Mouse (Mus musculus): Measurements from ENCODE around the gene Htatsf1.

Gene Htatsf1

DNA sequence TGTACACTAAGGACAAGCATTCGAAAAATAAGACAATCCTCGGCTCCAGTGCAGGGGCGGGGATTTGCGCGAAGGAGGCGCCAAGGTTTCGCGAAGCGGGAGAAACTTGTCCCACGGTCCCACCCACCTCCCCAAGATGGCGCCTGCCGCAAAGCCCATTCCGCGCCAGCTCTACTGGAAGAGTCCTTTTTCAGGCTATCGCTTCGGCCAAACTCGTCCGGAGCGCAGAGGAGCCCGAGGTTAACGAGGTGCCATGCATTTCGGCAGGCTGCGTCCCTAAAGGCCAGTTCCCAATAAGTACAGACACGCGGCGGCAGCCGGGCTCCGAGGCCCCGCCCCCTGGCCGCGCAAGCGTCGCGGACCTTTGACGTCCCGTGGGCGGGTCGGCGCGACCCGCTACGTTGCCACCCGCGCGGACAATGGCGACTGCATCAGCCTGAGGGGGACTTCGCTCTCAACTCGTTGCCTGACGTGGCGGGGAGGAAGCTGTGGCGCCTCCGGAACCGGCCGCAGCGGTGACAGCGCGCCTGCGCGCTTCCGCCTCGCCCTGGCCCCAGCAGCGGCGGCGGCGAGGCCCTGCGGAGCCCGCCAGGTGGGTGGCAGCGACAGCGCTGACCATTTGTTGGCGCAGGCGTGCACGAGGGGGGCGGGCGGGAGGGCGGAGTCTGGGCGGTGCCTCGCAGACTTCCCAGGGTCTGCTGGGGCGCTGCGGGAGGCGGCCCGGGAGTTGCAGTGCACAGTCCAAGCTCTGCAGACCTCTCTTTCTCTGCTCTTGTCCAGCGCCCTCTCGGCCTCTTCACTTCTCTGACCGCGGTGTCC lies at the start of gene Htatsf1:
Gene Htatsf1, plus strand, starts transcription at position 410 of the 819 bp plus-strand sequence.
- in situ Hi-C loops (cut with MseI, MboI): no loop called here

DNA sequence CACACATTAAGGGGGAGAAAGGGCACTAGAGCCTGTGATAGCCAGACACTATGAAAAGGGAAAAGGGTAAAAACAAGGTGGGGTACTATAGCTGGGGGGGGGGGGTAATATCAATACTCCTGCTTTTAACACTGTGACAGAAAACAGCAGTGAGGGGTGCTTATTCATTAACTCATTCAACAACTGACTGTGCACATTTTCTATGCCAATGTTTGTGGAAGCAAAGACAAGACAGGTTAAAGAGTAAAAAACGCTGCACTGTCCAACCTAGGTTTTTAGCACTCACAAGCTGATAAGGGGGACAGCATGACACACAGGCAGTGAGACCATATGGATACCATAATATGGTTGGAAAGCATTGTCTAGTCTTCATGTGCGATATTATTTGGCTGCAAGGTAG lies 40.5 kb upstream of the Htatsf1 start:
- in situ Hi-C loops (cut with MseI, MboI): no loop called here

DNA sequence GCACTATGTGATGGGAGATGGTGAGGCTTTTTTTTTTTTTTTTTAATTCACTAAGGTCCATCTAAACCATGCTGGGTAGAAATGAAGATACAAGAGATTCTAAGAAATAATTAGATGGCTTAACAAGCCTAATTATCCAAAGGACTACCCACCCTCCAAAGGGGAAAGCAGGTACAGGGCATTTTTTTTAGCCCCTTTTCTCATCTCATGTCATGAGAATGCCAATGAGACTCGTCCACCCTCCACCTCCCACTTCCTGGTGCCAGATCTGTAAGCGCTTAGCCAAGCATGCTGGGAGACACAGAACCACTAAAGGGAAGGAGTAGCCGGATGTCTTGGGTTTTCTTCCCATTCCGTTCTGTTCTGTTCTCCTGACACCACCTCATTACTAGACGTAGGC lies 10.6 kb upstream of the Htatsf1 start, which contains the start of gene Brs3:
Gene Brs3, plus strand, starts transcription at position 301 of the 400 bp plus-strand sequence.
- in situ Hi-C loops (cut with MseI, MboI): no loop called here

- in situ Hi-C loops (cut with MseI, MboI): no loop called here
These were observed 9.5 kb upstream of the Htatsf1 start for GRCm38 (mm10) chrX:57043869-57044268.

DNA sequence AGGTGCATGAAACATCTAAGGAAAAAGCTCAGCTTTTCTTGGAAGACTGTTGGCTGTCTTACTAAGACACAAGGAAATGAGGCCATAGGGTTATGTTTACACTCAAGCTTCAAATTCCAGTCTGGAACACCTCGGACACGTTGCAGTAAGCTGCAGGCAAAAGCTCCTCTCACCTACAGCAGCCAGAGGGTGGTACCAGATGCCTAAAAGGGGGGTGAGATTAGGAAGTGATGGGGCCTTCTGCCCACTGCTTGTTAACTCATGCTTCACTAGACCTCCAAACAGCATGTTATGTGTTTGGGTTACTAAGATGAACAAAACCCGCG lies 572 bp upstream of the Htatsf1 start:
- in situ Hi-C loops (cut with MseI, MboI): no loop called here

DNA sequence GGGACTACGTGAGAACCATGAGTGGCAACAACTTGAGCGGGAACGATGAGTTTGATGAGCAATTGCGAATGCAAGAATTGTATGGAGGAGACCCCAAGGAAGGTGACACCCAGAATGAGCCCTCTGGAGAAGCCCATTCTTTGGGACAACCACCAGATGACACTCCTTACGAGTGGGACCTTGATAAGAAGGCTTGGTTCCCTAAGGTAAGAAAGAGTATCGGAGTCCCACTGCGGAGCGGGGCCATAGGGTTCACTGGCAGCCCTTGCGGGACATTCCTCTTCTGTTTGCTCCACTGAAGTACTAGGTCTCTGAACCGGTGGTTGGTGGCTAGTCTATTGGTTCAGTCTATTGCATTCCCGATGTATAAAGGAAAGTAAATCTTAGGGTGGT lies 606 bp downstream of the Htatsf1 start:
- in situ Hi-C loops (cut with MseI, MboI): no loop called here

DNA sequence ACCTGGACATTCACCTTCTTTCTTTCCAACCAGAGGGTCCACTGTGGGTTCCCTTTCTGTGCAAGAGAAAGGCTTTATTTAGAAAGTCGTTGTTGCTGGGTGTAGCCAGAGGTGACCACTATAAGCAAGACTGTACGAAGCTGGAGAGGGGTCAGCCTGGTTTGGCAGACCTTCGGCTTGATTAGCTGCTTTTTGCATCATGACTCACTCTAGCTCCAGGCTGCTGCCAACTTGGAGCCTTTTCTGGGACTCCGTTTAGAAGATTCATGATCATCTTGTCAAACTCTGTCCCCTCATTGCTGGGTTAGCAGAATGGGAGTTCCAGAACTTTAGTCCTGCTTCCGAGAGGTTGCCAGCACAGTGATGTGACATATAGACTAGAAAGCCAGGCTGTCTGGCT lies 28.1 kb downstream of the Htatsf1 start:
- in situ Hi-C loops (cut with MseI, MboI): no loop called here

DNA sequence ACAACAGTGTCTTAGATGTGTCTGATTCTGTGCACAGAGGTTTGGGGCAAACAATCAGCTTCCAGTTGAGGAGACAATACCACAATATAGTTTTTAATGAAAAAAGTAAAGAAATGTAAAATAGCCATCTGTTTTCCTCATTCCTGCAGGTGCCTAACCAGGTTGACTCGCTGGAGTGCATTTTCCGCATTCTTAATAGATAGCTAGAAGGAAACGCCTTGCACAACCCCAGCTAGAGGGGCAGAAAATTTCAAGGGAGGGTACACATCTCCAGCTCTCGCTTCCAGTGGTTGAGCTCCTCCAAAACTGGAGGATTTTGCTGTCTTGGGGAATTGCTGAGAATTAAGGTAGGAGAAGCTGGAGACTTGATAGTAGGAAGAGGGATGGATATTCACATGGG lies 34.4 kb downstream of the Htatsf1 start, which contains the start of gene Vgll1:
Gene Vgll1, plus strand, starts transcription at position 301 of the 400 bp plus-strand sequence.
- in situ Hi-C loops (cut with MseI, MboI): no loop called here

GRCm38 (mm10) chrX:57103415-57103814 lies 50.0 kb downstream of the Htatsf1 start:
- in situ Hi-C loops (cut with MseI, MboI): no loop called here

GRCm38 (mm10) chrX:57106956-57107355 lies 53.6 kb downstream of the Htatsf1 start:
- in situ Hi-C loops (cut with MseI, MboI): no loop called here
